Mouse (Mus musculus) megakaryocyte-erythroid progenitor cell, adult 5-6 weeks (primary cell): ENCODE data around the gene Nacad. TPM values are rescaled to one million over a fixed set of nuclear protein-coding genes. Genes with fewer than 3 reads are reported as not detected.

Experiments
- ATAC-seq: replicated peaks from 2 replicates; pipeline ENCODE4 v1.8.0; 2016; ENCODE audit warnings: mild to moderate bottlenecking, inconsistent platforms; ENCODE audit not compliant: severe bottlenecking, poor library complexity, low FRiP score, low TSS enrichment
- total RNA-seq, 2 experiments: library from RNA; stranded (forward) in 1 of 2; stranded (reverse) in 1 of 2; fragments of 200-1000, 215-1000 nt in 1 of 2; fragments of >200 nt in 1 of 2; fragmentation: Nextera tagmentation in 1 of 2; gene quantifications; 2 replicates each; pipeline ENCODE4 v1.2.3; 2014 to 2017

The Nacad gene
- total RNA-seq, 2 experiments from 2014 or later, result not detected

GRCm38 (mm10) chr11:6605021-6605481 lies 802 bp downstream of the Nacad start:
- ATAC-seq, result no peak

DNA sequence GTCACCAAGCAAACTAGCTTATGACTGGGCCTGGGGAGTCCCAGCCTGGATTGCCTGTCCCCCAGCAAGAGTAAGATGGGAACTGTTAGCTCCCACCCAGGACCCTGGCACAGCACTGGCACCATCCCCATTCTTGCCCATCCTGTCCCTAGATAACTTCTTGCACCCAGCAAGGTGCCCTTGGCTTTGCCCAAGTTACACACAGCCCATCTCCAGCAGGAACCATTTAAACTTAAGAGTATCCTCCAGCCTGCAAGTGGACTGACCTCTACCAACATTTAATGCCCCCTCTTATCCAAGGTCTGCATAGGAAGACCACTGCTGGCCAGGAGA lies 1.3 kb downstream of the Nacad start:
- ATAC-seq, result no peak

- ATAC-seq, result peak; percentile 44
Measured at GRCm38 (mm10) chr11:6603887-6604603, 1.8 kb downstream of the Nacad start.

- ATAC-seq, result no peak
Measured at GRCm38 (mm10) chr11:6603224-6603623, 2.6 kb downstream of the Nacad start.

DNA sequence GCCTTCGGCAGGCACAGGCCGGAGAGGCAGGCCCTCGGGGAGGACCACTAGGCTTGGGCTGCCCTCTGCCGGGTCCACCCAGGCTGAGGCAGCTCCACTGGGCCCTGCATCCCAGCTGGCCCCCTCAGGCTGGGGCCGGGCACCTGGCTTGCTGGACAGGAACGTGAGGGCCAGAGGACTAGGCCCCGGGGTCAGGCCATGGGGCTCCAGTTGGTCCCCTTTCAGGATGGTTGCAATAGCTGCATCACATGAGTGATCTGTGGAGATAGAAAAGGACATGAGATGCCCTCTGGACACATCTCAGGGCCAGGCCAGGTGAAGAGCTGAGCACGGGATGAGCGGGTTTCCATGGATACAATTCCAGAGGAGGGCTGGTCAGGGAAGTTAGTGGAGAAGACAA lies 3.2 kb downstream of the Nacad start:
- no peak for ATAC-seq

DNA sequence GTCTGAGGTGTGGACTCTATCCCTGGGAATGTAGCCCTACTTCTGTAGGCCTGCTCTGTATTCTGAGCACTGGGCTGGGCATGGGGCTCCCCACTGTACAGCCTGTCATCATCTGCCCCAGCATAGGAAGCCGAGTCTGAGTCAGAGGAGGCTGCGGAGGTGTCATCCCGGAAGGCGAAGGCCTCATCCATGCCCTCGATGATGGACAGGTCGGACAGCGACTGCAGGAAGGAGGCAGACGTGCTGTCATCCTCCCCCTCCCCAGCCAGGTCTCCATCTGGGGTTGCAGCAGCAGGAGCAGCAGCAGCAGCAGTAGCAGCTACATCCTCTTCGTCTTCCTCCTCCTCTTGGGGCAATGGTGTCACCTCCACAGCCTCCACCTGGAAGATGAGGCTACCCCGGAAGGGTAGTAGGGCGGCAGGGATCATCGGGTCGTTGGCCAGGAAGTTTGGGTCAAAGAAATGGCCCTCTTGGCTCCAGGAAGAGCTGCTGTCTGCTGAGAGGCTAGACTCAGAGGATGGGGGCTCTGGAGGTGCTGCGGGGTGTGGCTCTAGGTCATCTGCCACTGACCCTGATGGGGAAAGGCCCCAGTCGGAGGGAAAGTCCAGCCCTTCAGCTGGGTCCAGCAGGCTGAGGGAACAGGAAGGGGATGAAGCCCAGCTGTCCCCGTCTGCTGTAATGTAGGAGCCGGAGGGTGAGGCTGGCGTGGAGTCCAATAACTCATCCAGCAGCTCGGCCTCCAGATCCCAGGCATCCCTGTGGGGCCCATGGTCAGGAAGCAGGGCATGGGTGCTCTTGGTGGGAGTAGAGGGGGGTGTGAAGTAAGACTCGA lies 4.0 kb downstream of the Nacad start:
- ATAC-seq, result no peak

DNA sequence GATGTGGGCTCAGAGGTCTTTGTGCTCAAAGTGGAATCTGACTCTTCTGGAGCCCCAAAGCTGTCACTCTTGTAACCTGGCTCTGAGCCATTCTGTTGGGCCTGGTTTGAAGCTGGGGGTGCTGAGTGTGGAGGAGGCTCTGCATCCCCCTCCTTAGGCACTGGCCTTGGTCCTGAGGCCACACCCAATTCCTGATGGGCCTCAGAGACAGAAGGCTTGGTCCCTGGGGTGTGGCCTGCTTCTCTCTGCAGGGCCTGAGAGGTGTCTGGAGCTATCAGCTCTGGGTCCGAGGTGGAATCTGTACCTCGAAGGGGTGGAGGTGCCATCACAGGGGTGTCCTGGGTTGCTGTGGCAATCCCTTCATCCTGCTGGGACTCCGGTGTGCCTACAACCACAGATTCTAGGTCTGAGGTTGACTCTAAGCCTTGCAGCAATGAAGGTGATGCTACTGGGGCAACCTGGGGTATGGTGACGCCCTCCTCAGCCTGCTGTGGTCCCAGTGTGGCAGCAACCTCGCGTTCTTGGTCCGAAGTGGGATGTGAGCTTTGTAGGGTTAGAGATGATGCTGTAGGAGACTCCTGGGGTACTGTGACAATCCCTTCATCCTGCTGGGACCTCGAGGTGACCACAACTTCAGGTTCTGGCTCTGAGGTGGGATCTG lies 5.4 kb downstream of the Nacad start:
- ATAC-seq, result no peak

DNA sequence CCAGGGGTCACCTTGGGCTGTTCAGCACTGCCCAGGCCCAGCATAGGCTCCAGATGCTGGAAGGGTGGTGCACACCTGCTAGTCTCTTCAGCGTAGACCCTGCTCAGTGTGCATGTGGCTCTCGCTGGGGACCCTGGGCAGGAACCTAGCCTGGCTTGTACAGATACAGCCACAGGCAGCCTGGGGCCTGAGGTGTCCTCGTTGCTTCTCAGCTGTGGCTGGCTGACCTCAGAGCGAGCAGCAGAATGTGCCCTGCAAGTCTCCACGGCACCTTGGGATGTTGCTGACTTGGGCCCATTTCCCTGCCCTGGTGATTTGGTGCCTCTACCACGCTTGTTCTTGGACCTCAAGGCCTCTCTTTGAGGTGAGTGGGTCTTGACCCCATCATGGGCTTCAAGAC lies 6.0 kb downstream of the Nacad start:
- ATAC-seq, result no peak

DNA sequence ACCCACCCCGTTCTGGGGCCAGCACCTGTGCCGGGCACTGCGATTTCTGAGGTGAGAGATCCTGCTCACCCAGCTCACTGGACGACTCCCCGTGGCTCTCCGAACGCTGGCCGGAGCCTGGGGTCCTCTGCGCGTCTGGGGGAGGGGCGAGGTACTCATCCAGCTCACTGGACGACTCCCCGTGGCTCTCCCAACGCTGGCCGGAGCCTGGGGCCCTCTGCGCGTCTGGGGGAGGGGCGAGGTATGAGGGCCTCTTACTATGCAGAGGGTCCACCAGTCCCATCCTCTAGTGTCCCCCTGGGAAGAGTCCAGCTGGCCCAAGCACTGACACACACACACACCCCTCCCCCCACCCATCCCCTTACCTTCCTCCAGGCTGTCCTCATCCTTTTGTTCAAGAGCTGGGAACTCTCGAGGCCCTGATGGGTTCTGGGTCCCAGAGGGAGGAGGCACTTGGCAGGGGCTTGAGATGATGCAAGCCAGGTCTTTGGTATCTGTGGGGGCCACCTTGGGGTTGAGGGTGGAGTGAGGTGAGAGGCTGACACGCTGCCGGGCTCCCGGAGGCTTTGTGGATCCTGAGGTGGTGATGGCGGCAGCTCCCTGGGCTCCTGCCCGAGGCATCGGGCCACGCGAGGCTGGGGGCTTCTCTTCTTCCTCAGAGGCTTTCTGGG lies 6.7 kb downstream of the Nacad start:
- peak; percentile 13; the same call in 1 of the 2 replicates for ATAC-seq

GRCm38 (mm10) chr11:6598191-6598889 lies 7.5 kb downstream of the Nacad start:
- no peak for ATAC-seq

DNA sequence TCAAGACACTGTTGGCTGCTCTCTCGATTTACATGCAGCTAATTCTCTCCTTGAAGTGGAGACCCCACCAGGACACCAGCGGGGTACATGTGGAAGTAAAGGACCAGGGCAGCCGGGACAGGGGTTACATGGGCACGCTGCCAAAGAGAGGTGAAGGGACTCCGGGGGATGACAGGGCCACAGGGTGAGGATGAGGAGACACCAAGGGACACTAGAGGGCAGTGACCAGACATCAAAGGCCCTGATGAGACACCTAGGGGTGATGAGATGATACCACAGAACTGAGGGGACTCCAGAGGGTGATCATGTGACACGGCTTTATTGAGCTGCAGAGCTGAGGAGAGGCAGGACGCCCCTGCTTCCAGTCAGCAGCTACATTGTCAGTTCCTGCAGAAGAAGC lies 8.3 kb downstream of the Nacad start:
- ATAC-seq, result no peak

DNA sequence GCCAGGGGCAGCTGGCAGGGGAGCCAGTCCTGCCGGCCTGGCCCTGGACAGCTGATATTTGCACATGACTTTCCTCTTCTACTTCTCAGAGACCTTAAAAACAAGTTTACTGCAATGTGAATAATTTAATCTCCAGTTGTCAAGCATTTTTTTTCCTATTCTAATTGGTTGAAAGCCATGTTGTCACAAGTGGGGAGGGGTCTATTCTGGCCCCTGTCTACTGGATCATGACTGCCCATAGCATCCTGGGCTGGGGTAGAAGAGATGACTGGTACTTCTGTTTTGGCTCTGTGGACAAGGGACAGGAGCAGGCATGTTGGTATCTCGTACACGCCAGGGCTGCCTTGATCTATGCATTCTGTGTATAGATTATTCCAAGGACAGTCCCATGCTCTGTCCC lies 9.2 kb downstream of the Nacad start:
- no peak for ATAC-seq

GRCm38 (mm10) chr11:6596205-6596604 lies 9.6 kb downstream of the Nacad start:
- ATAC-seq, result no peak

DNA sequence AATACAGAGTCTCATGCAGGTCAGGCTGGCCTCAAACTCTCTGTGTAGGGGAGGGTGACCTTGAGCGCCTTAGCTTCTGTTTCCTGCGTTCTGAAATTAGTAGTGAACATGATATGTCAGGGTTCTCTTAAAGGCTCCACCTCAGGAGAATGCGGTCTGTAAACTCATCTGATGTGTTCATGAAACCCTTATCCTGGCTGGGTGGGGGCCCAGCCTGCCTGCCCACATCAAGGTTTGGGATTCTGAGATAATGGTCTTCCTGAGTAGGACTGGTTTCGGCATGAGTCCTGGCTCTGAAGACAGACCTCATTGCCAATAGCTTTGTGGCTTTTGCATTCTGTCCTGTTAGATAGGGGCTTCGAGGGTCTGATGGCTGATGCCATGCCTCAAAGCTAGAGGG lies 10.5 kb downstream of the Nacad start:
- peak; percentile 69 for ATAC-seq

- no peak for ATAC-seq
Measured at GRCm38 (mm10) chr11:6594845-6595244, 11.0 kb downstream of the Nacad start.

DNA sequence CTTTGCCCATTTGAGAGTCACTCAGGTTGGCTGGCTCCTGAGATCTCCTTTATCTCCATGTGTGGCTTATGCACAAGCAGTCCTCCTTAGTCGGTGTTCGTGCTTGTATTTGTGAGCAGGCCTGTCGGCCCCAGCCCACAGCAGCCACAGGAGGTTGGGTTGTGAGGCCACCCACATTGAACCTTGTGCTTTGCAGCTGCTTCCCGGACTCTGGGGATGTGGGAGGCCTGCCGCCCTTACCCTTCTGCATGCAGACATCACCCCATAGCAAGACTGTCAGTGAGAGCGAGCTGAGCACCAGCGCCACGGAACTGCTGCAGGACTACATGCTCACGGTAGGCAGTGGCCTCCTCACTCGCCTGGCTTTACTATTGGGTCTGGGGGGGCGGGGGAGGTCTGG lies 12.4 kb downstream of the Nacad start:
- no peak for ATAC-seq

DNA sequence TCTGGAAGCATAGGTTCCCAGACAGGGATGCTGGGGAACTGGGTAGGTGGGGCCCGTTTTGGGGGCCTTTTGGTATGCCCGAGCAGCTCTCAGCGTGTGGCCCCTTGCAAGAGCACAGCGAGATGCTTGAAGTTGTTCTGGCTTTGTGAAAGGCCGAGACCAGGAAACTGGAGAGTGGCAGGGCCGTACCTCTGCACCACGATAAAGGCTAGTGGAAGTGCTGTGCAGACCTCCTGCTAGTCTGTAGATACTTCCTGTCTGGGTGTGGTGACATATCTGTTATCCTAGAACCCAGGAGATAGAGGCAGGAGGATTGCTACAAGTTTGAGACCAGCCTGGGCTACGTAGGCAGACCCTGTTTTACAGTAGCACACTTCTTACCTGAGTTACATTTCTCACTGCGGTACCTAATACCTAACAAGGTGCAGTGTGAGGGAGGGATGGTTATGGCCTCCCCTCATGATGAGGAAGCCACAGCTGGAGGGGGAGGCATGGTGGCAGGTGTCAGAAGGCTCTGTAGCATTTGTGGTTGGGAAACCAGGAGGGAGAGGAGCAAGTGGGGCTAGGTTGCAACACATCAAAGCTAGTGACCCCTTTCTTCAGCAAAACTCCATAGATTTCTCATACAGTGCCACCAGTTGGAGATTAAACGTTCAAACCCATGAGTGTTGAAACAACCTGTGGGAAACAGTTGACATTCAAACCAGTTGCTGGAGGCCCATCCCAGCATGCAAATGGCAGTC lies 14.7 kb downstream of the Nacad start:
- ATAC-seq, result peak; percentile 52

DNA sequence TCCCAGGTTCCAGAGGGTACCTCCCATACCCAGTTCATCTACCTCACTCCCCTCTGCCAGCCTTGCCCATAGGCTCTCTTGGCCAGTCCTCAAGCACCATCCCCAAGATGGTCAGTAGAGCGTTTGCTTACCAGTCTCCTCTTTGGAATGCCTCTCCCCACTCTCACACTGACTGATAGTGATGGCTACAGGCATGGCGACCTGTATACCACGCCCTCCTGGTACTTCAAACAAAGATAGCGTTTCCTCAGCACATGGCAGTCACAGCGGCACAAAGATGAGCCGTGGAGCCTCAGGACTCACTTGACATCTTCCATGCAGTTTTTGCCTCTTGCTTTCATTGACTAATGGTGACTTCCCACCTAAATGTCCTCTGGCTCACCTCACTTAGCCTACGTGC lies 16.0 kb downstream of the Nacad start:
- peak; percentile 29; the same call in 1 of the 2 replicates for ATAC-seq

GRCm38 (mm10) chr11:6588295-6588694 lies 17.6 kb downstream of the Nacad start:
- ATAC-seq, result no peak
